Mouse (Mus musculus): ENCODE results near the gene Amt.

The Amt gene

DNA sequence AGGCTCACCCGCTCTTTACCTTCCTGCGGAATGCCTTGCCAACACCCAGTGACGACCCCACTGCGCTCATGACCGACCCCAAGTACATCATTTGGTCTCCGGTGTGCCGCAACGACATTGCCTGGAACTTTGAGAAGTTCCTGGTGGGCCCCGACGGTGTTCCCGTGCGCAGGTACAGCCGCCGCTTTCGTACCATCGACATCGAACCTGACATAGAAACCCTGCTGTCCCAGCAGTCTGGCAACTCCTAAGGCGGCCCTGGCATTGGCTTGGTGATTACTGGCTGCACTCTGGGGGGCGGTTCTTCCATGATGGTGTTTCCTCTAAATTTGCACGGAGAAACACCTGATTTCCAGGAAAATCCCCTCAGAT, 43.2 kb downstream of the Amt start:
- peak; percentile 59 for DNase-seq

GRCm38 (mm10) chr9:108340258-108341138, 43.8 kb downstream of the Amt start:
- DNase-seq, result peak; percentile 69

- peak; percentile 11 for DNase-seq
Observed at GRCm38 (mm10) chr9:108341139-108341475, 44.5 kb downstream of the Amt start.

GRCm38 (mm10) chr9:108341801-108342200, 45.1 kb downstream of the Amt start:
- DNase-seq, result peak; percentile 47

DNA sequence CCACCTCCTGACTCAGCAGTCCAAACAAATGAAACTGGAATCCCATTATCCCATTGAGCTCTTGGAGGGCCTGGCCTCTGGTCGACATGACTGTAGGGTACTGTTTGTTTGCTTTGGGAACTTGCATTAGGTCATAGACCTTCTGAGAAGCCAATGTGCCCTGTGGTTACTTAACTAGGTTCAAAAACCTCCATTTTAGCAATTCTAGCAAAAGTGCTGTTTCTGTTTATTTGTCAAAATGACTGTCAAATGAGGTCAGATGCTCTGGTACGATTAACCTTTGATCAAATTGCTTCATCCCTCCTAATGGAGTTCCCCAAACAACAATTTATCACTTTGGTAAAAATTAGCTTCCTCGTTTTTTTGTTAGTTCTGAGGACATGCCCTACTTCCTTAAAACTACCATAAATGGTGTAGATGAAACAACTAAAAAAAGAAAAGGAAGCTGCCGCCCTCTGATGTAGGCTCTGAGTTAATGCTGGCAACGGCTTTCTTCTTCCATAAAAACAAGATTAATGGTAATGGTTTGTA, 45.7 kb downstream of the Amt start:
- DNase-seq, result peak; percentile 52

DNA sequence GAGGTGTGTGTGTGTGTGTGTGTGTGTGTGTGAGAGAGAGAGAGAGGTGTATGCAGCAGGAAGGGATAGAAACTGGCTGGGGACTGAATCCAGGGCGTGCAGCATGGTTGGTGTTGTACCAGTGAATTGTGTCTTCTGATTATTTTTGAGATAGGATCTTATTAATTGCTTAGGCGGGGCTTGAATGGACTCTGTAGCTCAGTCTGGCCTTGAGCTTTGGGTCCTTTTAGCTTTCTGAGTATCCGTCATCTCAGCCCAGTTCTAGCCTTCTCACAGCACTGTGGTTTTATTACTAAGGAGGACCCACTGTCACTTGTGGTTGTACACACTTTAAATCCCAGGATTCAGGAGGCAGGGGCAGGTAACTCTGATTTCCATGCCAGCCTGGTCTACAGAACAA, 46.7 kb downstream of the Amt start:
- DNase-seq, result peak; percentile 42

- DNase-seq, result peak; percentile 50
Observed at GRCm38 (mm10) chr9:108343835-108344234, 47.2 kb downstream of the Amt start.

GRCm38 (mm10) chr9:108344471-108344870, 47.8 kb downstream of the Amt start:
- no peak for DNase-seq

GRCm38 (mm10) chr9:108347024-108347423, 50.4 kb downstream of the Amt start:
- no peak for DNase-seq

- DNase-seq, result peak; percentile 96
Observed at GRCm38 (mm10) chr9:108347540-108348289, 51.1 kb downstream of the Amt start, which contains the start of gene Usp4. TSS of gene Usp4 (plus strand) at chr9:108347853.

DNA sequence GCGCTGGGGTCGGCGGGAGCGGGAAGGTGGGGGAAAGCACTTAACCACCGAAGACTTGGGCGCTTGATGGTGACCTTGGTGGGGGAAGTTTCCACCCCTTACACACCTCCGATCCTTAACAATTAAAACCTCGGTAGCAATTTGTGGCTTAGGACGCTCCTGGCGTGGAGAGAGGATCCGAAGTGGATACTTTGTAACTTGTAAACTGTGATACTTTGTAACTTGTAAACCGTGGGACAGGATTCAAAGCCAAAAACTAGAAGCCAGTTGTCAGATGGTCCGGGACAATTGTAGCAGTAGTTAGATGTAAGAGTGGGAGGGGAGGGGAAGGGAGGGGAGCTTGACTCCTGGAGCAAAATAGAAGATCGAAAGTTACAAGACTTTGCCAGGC, 51.6 kb downstream of the Amt start:
- DNase-seq, result no peak

GRCm38 (mm10) chr9:108349727-108350126, 53.1 kb downstream of the Amt start:
- DNase-seq, result peak; percentile 44
